Mouse (Mus musculus) layer of hippocampus, postnatal 14 days (tissue): Measurements from ENCODE around the gene Adig. TPM values are rescaled to one million over a fixed set of nuclear protein-coding genes. Genes with fewer than 3 reads are reported as not detected.
A peak's percentile ranks its signal among the peaks of the same experiment; 100 is the strongest.

Source experiments
- DNase-seq, 2 experiments: peaks; one replicate each; pipeline ENCODE4 v3.0.0; 2021 to 2022; ENCODE audit warnings: low spot score in 2 of 2, mixed read lengths in 1 of 2
- long read RNA-seq, 2 experiments: library from polyadenylated mRNA; stranded (forward); transcript quantifications; one replicate each; pipeline ENCODE4 v2.0.0; 2021
- total RNA-seq, 2 experiments: library from RNA; stranded (reverse); gene quantifications; 2 replicates each; pipeline ENCODE4 v1.2.3; 2021

Adig gene
- not detected for total RNA-seq
- long read RNA-seq, experiment 1: 0 reads
- long read RNA-seq, experiment 2: 0 reads

DNA sequence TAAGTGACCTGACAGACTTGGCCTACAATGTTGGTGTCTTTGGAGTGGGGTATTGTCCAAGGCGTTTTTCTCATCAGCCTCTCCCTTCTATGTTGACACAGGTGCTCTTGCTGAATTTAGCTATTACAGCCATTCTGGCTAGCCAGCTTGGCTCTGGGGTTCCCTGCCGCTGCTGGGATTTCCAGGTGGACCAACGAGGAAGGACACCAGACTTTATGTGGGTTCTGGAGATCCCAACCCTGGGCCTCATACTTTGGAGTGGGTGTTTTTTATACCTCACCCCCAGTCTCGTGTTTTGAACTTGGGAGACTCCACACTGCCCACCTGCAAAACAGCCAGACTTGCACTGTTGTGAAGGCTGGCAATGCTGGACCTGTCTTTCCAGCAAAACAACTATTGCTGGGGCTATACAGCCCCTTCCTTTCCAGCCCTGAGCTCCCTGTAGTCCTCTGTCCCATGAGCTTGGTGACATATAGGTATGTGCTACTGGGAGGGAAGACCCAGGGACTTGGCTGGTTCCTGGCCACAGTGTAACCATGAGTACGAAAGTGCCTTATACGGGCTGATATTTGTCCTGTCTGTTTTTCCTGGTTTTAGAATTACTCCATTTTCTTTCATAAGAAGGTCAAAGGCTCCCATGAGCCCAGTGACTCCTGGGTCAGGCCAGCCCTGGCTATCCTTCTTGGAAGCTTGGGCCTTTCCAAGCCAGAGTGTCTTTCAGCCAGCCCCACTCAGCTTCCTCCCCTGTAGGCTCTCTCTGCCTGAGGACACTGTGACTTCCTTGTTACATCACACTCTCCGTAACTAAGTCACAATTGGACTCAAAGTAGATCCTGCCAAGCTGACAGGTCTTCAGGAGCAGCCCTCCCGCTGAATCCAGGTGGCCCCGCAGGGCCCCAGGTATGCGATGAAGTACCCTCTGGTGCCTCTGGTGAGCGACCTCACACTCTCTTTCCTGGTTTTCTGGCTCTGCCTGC, at the start of gene Adig:
Gene Adig, plus strand, starts transcription at position 777 of the 977 bp plus-strand sequence.
- DNase-seq: no peak

DNA sequence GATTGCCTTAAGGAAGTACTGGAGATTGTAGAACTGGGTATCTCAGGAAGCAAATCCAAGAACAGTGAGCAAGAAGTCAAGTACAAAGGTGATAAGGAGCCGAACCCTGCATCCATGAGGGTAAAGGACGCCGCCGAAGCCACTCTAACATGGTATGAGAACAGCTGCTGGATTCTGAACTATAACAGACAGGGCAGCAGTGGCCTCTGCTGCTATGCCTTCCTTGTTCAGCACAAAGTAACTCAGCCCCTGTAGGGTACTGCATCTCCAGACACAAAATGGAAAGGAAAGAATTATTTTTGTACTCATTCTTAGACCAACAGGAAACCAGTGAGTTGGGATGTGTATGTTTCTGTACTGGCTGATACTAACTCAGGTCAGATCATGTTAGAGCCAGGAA, 46.0 kb upstream of the Adig start:
- DNase-seq: no peak

DNA sequence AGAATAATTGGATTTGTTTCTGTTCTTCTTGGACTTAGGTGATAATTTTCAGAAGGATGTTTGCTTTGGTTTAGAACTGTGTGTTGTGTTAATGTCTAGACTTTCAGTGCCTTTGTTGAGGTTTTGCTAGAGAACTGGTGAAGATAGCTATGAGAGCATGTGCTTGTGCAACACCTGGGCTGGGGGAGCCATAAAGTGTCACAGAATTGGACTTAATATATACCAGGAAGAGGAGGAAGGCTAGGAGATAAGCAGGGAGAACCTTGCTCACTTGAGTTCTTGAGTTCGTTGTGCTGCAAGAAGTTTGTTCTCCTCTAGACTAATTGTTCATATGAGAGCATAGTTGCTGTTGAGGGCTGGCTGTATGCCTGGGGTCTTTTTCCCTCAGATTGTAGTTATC, 44.8 kb upstream of the Adig start:
- DNase-seq: no peak

DNA sequence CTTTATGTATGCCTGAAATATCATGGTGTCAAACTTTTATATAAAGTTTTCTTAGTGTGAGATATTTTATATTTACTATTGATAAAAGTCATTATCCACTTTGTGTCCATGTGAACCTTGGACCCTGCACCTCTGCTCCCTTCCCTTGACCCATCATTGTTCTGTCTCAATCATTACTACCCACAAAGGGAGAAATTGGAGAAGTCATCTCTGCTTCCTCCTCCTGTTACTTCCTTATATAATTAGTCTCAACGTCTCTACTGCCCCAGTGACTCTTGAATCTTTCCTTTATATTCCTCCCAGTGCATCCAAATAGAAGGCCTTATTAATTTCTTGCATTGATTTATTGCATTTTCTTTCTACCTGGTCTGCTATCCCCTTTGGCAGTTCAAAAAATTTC, 40.0 kb upstream of the Adig start:
- DNase-seq: no peak

DNA sequence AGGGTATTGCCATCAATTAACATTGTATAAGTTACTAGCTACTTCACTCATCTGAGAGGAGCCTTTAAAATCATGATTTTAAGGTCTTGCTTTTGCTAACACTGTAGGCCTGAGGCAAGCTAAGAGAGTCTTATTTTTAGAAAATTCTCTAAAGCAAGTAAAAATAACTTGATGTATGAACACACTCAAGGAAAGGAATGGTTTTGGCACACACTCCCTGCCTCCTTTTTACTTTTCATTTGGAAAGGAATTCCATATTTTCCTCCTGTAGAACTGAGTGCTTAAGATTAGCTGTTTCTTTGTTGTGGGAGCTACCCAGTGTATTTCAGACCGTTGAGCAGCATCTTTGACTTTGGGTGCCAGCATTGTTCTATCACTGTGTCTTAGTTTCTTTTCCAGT, 28.3 kb upstream of the Adig start:
- DNase-seq: no peak

DNA sequence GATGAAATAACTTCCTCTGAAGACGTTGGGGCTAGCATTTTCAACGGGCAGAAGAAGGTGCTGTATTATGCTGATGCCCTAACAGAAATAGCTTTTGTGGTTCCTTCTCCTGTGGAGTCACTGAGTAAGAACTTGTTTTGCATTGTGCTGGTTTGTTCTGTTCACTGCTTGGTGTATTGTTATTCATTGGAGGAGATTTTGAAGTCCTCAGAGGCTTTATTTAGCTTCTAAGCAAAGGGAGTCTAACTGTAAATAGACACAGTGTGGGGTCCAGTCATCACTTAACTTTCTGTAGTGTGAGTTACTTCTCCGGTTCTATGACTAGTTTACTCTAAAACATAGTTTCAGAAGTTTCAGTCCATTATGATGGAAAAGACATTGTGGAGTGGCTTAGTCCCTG, 24.8 kb upstream of the Adig start:
- DNase-seq: no peak

DNA sequence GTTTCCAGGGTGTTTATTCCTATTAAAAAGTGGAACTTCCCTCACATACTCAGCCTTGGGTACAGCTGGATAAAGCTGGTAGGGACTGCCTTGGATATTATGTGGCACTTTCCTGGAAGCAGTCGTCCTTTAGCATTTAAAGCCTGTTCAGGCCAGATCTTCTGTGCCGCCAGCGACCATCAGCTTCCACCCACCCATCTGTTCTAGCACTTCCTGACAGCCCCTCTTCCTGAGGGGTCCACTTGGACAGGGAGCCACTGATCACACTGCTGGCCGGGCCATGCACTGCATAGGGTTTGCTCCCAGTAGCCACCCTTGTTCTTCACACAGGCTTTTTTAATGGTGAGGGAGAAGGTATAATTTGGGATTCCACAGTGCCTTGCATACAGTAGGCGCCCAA, 4.0 kb upstream of the Adig start:
- no peak for DNase-seq

DNA sequence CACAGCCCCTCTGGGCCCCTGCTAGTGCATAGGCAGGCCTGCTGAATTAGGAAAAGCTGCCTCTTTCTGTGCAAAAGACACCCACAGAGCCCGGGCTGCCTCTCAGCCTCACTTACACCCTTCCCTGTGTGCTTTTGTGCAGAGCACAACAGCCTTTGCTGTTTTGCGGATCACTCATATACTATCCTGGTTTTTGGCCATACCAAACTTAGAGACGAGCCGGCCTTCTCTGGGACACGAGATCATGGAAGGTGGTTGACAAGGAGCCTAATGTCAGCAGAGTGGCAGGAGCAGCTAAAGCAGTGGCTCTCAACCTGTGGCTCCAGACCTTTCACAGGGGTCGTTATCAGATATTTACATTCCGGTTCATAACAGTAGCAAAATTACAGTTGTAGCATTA, 814 bp downstream of the Adig start:
- no peak for DNase-seq

DNA sequence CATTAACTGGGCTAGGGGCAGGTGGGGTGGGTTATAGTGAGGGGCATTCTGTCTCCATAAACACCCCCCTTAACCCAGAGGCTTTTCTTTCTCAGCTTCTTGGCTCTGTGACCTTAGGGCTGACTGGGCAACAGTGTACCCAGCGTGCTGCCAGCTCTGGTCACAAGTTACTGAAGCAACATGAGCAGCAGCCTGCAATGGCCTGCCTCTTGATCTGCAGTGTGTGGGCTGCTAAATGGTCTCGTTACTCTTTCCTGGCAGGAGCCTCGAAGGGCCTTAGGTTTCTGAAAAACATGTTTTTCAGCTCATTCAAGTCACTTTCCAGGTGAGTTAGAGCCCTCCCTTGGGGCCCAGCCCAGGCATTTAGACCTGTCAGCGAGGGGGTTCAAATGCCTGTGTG, 1.3 kb downstream of the Adig start:
- no peak for DNase-seq

DNA sequence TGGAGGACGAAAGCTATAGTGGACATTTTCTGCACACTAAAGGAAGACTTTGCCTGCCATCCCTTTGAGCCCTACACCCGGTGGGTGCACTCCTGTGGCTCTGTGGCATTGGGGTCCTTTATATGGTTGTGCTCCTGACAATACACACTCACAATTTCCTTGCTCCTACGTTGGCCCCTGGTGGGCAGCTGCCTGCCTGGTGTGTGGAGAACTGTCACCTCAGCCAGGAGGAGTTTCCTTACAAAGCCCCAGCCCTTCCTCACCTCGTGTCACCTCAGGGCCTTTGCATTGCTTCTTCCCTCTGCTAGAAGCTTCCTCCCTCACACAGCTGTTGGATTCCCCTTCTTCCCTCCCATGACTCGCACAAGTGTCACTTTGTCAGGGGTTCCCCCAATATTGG, 4.1 kb downstream of the Adig start:
- no peak for DNase-seq

DNA sequence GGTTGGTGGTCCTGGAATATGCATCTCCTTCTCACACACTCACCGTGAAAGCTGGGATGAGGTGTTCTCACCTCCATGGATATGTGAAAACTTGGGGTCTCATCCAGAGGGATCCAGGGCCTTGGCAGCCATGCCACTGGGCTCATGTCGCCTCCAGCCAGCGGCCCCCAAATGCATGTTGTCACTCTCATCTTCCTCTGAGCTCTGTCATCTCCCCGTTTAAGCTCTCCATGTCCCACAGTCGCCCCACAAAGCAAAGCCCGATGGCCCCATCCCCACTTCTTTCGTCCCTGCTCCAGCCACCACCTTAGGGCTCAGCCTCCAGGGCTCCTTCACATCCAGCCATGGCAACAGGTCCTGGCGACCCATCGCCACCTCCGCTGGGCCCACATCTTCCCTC, 4.6 kb downstream of the Adig start:
- no peak for DNase-seq

DNA sequence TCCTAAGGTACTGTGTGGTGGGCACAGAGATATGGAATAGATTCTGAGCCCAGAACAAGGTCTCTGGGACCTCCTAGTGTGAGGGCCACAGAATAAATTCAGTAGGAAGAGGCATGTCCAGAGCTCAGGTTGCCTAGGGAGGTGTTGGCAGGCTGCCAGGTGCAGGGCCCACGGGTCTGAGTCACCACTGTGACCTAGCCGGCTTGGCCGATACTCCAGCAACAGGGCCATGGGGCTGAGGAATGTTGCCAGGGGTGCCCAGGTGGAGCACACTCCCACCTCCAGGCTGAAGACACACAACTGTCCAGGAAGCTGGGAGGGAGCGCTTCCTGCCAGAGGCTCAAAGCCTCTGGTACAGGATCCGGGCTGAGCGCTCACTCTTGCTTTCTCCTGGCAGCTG, 8.3 kb downstream of the Adig start:
- DNase-seq: no peak

DNA sequence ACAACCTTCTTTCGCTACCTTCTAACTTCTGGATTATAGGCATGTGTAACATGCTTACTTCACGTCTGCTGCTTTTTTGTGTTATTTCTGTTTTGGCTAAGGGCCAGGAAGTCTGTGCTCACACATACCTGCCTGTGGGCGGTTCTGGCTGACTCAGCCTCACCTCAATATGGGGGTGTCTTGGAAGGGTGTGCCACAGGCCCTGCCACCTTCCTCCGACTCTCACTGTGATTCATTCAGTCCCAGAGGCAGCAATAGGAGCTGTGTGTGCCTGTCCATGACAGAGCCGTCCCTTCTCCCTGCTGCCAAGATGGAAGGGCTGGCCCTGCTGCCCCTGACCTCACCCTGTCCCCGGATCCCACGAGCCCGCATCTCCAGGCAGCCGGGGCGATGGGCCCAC, 10.1 kb downstream of the Adig start, which contains the start of gene Arhgap40:
Gene Arhgap40, plus strand, starts transcription at position 269 of the 400 bp plus-strand sequence.
- DNase-seq: no peak

DNA sequence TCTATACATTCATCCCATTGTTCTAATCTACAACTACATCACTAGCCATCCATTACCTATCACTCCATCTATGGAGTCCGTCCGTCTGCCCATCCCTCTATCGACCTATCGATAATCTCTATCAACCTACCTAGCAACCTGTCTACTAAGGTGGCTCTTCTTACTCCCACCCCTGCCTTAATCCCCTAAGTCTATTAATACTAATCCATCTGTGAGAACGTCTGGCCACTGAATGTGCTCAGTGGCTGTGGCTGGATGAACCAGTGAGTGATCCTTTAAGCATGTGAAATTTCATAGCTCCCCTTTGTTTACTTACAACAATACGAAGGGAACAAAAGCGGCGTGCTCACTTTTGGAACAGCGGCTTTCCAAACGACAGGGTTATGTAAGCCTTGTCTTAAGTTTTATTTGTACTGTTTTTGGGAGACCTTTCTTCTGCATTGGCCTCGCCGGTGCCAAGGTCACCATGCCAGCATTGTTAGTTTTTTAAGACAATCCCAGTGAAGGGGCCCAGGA, 11.5 kb downstream of the Adig start:
- DNase-seq: no peak

DNA sequence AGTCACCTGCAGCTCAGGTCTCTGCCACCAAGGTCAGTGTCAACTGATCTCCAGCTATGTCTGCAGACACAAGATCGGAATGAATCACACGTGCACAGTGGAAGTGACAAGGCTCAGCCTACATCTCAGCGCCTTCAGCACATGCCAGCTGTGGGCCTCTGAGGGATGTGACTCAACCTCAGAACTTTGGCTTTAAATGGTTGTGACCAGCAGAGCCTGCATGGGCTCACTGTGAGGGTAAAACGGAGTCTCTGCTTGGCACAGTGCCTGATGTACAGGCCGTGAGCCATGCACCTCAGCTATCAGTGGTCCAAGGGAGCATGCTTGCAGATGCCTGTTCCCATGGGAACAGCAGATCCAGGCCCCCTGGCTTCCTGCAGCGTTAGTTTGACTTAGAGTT, 16.2 kb downstream of the Adig start:
- no peak for DNase-seq

DNA sequence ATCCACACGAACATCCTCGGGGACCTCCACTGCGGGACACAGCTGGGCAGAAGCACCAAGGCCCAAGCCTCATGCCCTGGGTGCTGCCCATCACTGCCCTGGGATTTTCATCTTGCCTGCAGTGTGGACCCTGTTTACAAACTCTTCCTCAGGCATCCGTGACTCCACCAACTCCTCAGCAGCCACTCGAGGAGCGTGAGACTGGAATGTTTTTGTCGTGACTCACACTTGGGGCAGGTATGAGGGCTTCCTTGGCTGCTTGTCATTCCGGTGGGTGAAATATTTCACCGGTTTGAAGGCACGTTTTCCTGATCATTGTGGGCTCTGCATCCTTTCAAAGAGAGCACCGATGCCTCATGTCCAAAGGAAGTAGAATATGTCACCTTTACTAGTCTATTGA, 16.7 kb downstream of the Adig start:
- no peak for DNase-seq

DNA sequence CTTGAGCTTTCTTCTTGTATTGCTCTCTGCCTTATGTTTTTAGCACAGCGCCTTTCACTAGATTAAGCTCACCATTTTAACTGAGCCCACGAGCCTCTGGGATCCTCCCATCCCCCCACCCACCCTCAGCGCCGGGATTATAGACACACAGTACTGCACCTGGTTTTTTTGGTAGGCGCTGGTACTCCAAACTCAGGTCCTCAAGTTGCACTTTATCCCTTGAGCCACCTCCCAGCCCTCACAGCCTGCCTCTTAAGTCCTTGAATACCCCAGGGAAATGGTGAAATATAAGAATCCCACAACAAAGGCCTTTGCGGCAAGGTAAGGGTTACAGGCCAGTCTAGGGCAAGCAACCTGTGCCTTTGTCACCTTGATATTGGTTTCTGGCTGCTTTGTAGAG, 17.4 kb downstream of the Adig start:
- no peak for DNase-seq

DNA sequence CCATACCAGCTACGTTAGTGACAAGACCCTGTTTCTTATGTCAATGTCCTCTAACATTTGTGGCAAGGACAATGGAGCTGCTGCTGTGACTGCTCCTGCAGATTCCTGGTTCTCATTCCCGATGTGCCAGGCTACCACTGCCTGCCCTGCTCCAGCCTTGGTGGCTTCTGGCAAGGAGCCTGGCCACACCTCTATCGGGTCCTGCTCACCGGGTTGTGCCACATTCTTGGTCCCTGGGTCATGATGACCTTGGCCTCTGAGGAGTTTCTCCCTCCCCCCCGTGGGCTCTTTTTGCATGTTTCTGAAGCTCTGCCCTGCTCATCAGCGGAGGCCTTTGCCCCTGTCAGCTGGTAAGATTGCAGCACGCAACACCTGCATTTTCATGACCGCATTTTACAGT, 20.6 kb downstream of the Adig start:
- DNase-seq: no peak

DNA sequence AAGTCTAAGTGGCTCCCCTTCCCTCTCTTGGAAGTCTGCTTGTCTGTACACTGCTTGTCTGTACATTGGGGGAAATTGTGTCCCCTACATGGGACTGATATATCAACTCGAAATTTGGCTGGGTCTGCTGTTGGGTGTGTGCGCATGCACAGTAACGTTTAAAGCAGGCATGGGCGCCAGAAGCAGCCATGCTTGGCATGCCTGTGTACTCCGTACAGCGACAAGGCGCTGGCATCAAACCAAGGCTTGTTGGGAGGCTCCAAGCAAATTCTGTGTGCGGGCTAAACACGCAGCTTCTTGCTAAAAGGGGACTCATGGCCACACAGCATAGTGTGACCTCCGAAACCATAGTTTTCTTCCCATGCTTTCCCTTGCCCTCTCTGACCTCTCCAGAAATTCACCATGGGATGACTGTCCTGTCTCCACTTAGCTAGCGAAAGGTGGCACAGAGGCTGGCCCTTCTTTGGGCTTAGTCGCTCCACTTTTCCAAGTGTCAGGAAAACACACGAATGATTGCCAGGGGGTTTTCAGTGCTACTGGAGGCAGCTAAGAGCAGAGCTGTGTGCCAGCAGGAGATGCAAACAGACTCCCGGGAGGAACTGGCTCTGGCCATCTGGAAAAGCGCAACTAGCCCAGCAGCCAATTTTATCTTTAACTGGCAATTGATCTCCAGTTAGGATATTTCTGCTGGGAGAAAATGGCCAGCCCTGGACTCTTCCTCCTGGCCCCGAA, 21.9 kb downstream of the Adig start:
- no peak for DNase-seq

DNA sequence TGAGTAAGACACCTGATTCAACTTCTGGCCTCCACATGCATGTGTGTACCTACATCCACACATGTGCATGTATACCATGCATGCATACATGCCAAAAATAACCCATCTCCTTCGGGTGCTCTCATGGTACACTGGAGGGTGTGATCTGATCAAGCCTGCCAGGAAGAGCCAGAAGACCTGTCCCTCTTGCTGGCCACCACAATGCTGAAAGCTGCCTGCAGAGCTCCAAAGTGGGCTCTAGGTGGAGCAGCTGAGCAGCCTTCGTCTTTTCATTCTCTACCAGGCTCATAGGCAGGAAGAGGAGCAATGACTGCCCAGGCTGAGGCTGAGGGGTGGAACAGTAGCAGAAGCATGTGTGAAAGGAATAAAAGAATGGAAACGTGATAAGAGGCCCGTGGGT, 31.7 kb downstream of the Adig start:
- peak; percentile 64 to 67 for DNase-seq

DNA sequence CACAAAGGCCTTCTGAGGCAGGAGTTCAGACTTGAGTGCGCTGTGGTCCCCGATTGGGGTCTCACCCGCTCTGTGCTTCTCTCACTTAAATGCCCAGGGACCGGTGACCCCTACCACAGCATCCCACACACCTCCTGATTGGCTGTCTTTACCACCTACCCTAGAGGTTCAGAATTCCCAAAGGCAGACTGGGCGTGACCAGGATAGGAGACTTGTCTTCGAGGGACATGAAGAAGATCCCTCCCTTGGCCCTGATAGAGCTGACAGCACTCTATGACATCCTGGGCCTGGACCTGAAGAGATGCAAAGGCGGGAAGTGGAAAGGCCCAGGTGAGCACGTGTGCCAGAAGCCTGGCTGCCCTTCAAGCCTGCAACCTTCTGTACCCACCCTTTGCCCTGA, 32.1 kb downstream of the Adig start:
- DNase-seq: no peak
